Mouse (Mus musculus): Measurements from ENCODE around the gene Pxk.
"Not testable (repeated sequence)": the region's sequence is repeated elsewhere in the genome, so short reads cannot be mapped to it uniquely, and the experiment has no call there.

The Pxk gene

DNA sequence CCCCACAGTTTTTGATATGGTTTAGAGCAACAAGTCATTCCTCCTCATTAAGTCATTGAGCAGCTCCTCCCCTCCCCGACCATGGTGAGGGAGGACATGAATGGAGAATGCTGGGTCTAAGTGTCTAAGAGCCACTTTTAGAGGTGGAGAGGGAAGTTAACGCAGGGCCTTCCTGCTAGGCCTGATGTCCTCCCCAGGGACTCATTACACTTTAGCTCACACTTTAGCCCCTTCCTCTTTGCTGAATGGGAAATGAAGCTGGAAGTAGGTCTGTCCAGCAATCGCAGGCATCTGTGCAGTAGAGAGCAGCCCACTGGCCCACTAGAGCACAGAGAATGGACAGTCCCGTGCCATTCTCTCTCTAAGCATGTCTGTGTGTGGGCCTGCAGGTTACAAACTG, 10.0 kb downstream of the Pxk start:
- no peak for DNase-seq

- DNase-seq = no peak
Measured at GRCm38 (mm10) chr14:8108976-8109375, 11.0 kb downstream of the Pxk start.

- no peak for DNase-seq
Measured at GRCm38 (mm10) chr14:8111545-8111944, 13.5 kb downstream of the Pxk start.

GRCm38 (mm10) chr14:8112036-8112435, 14.0 kb downstream of the Pxk start:
- DNase-seq = no peak

DNA sequence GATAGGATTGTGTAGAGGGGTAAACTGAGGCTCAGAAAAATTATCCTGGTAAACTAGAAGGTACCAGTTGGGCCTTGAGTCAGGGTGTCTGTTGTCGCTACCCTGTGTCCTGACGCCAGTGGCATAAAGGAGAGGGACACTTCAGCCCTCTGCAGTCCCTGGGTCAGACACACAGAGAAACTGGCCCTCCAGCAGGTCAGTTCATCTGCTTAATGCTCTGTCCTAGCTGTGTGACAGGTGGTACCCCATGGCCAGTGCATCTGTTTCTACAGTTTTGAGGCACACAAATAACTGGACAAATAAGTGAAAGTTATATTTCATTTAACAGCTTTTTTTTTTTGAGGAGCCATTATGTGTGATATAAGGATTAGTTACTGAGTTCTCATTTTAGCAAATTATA, 15.6 kb downstream of the Pxk start:
- no peak for DNase-seq

GRCm38 (mm10) chr14:8114306-8114705, 16.3 kb downstream of the Pxk start:
- DNase-seq = no peak

DNA sequence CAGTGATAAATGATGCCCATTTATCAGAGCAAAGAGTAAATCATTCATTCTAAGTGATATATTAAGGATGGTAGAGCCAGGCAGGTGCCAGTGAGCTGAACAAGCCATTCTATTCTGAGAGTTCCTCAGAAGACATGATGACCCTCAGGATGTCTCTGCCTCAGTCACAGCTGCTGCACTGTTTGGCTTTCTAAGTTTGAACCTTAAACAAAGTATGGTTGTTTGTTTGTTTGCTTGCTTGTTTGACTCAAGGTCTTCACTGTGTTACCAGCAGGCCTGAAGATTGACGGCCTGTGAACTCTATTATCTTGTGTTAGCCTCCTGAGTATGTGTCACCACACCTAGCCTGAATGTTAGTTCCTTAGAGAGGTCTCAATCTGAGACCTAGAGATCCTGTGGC, 16.7 kb downstream of the Pxk start:
- DNase-seq = no peak

DNA sequence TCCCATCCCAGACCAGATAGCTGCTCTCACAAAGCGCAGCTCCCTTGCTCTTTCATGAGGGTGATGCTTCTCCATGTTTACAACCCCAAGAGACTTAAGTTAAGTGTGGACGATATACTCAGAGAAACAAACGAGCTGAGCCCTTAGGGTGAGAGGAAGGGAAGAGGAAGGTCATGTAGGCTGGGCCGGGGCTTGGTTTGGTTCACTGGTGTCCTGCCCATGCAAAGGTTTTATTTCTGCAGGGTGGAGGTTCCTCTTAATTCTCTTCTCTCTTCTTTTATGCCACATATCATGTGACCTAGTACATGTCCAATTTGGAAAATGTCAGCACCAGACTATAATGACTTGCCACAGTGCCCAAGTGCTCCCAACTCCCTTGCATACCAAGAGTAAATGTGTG, 17.8 kb downstream of the Pxk start:
- DNase-seq = no peak

GRCm38 (mm10) chr14:8117371-8117770, 19.4 kb downstream of the Pxk start:
- no peak for DNase-seq

- no peak for DNase-seq
Measured at GRCm38 (mm10) chr14:8119454-8119853, 21.4 kb downstream of the Pxk start.

DNA sequence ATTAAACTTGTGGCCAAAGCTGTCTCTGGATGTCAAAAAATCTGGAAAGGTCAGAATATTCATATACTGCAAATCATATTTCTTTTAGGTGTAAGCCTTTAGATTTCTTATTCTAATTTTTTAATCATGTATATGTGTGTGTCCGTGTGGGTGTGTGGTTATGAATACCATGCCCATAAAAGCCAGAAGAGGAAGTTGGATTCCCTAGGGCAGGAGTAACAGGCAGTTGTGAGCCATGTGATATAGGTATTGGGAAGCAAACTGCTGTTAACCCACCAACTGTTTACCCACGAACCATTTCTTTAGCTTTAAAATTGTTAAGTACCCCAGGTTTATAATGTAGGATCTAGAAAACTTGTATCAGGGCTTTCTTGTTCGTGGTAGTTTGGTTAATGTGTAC, 21.9 kb downstream of the Pxk start:
- DNase-seq = no peak

- DNase-seq = no peak
Measured at GRCm38 (mm10) chr14:8123141-8123540, 25.1 kb downstream of the Pxk start.

GRCm38 (mm10) chr14:8123611-8124010, 25.6 kb downstream of the Pxk start:
- DNase-seq = not testable (repeated sequence)

DNA sequence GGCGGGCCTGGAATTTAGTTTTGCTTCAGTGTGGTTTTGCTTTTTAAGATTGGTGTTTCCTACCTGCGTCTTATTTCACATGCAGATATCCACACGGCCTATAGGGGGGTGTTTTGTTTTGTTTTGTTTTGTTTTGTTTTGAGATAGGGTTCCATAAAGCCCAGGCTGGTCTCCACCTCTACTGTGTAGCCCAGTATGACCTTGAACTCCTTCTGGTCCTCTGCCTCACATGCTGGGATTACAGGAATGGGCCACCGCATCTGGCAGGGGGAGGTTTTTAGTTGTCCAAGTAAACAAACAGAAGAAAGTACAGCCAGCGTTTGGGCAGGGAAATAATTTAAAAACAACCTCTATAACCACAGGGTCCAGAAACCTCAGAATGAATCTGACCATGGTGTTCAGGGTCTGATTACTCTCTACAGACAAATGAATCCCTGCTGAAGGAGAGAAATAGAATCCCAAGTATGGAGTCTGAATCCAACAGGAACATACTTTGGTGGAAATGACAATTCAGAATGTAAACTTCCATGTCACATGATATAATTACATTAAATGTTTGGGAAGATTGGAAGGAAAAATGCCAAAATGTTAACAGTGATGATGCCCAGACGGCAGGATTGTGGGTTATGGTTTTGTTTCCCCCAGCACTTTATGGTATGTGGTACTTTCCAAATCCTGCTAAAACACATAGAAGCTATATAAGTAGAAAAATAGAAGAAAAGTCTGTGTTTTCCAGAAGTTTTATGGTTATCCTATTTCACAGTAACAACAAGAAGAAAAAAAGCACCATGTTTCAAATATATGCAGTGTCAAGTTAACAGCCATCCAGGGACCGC, 26.3 kb downstream of the Pxk start:
- DNase-seq = no peak

GRCm38 (mm10) chr14:8127971-8128370, 30.0 kb downstream of the Pxk start:
- DNase-seq = no peak

GRCm38 (mm10) chr14:8132789-8133188, 34.8 kb downstream of the Pxk start:
- DNase-seq = no peak

DNA sequence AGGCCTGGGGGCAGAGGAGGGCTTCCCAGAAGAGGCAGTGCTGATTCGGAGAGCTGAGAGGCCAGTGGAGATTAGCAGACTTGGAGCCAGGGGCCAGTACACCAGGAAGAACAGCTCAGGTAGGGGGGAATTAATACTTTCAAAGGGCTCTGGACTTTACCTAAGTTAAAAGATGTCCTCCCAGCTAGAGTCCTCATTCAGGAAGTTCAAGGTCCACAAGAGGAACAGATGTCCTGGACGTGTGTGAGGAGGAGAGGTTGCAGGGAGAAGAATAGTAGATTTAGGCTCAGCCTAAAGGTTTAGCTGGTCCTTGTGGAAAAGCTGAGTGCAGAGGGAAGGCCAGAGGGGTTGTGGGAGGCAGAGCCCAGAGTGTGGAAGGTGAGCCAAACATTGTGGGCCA, 36.2 kb downstream of the Pxk start:
- DNase-seq = no peak

DNA sequence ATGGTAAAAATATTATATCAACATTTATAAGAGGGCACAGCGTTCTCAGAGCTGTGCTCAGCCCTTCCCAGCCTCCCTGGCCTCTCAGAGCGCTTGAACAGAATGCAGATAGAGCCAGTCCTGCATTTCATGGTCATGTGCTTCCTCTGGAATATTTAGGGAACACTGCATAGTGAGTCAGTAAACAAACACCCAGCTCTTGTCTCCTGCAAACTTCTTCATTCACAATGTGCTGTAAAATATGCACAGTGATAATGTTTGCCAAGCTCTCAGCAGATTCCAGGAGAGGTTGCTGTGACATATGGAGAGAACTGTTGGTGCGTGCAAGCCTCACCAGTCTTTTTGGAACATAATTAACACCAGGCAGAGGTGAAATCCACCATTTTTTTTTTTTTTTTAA, 37.1 kb downstream of the Pxk start:
- no peak for DNase-seq

DNA sequence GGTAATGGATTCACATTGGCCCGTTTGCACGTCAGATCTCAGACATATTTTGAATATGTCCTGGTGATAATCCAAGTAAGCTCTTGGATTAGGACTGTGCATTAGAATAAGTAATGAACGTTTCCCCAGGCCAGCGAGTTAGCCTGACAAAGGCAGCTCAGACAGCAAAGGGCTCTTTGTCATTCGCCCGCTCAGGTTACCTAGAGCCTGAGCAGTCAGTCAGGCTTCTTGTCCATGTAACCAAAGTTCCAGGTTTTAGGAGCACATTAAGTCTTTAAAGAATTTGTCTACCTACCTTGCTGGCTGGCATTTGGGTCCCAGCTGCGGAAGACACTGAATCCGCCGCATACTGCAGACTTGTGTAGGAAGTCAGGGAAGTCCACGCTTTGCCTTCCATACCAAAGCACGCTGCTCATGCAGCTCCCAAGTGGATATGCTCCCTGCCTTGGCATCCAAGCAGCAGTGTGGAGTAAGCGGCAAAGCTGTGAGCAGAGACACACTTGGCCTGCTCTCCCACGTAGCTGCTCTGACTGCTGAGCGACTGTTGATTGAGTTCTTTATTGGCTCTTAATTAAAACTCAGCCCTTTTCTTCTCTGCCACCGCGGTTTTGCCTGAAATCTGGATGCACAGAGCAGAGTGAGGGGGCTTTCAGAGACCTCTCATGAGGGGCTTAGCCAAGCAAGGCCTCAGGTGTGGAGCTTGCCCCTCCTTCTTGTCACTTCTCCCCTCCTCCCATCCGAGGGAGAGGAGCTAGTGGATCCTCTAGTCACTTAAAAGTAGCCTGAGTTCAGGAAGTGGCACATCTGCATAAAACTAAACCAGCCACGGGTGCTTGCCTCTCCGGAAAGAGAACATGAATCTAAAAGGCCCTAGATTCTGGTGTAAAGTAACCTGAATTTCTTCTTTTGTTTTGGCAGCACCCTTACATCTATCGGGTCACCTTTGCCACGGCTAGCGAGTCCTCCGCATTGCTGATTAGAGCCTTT, 42.0 kb downstream of the Pxk start:
- DNase-seq = no peak

- no peak for DNase-seq
Measured at GRCm38 (mm10) chr14:8141131-8141530, 43.1 kb downstream of the Pxk start.

DNA sequence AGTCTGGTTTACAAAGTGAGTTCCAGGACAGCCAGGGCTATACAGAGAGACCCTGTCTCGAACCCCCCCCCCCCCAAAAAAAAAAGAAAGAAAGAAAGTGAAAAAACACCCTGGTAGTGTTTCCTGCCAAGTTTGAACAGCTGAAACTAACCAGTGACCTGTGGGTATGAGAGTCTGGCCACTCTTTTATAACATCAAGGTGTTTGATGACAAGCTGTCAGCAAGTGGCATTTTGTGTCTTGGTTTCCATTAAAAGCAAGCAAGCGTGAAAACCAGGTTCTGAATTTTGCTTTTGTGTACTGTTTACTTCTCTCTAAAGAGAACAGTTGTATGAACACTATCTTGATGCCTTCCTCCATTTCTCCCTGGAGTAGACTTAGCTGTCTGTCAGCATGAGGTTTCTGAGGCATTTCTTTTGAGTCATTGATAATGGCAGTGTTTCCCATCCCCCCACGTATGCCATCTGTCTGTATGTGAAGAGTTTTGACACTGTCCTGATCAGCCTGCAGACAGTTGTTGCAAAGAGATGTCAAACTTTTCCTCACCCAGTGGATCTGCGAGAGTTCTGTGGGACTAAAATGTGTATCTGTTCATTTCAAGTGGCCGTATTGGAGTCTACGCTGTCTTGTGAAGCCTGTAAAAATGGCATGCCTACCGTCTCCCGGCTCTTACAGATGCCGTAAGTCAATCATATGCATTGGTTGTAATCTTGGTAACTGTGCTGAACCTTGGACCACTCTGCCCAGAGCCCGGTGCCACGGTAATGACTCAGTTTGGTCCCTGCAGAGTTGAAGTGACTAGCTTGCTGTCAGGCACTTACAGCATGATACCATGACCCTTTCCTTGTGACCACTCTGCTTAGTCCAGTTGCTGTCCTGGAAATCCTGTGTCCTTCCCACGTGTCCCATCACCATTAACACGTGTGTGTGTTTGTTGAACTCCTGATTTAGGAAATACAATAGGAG, 47.9 kb downstream of the Pxk start:
- DNase-seq = no peak

DNA sequence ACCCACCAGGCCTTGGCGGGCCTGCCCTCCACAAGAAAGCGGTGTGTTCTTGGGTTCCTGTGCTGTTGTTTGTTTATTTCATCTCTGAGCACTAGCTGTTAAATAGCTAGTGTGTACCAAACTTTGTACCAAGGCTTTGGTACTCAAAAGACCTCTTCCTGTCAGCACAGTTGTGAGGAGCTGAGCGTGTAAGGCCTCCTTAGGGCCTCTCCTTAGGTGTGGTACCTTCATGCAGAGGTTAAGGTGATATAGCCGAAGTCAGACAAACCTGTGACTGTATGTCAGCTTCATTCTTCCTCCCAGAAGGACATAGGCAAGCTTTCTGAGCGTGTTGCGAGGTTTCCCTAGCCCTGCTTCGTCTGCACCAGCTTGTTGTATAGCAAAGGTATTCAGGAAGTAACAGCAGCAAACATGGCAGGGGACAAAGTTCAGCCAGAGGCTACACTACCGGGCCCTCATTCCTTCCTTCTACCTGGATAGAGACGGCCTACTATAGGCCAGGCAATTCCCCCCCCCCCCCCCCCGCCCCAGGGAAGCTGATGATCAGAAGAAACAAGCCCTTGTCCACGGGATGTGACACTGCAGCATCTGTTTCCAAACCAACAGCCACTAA, 48.7 kb downstream of the Pxk start:
- DNase-seq = no peak

Measured in kidney, postnatal 4 days (tissue).